Mouse (Mus musculus): ENCODE measurements around the gene 1700023F06Rik. TPM values are rescaled to one million over a fixed set of nuclear protein-coding genes. Genes with fewer than 3 reads are reported as not detected.
A peak's percentile ranks its signal among the peaks of the same experiment; 100 is the strongest.

1700023F06Rik gene
- 0.56 and 0.93 TPM in 2 replicates for polyA plus RNA-seq (2015; fragmentation: Nextera tagmentation; extraction: Ambion mirVana)

DNA sequence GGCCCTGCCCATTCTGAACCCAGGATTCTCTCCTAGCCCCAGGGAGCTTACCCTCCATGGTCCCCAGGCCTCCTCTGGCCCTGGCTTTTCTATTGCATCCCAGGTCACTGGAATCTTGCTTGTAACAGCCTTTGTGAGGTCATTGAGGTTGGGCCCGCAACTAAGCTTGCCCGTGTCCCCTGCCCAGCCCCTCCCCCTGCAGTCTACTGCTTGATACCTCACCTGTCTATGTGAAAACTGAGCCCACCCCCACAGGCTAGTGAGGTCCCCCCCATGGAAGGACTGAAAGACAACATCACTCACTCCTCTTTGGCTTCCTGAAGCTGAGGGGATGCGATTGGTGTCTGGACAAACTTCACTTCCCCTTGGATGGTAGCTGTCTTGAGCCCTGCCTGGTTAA, at the start of gene 1700023F06Rik:
Gene 1700023F06Rik (minus strand): TSS at position 101 of the 400 bp plus-strand sequence.
- no peak for DNase-seq (ENCODE audit: low spot score)

DNA sequence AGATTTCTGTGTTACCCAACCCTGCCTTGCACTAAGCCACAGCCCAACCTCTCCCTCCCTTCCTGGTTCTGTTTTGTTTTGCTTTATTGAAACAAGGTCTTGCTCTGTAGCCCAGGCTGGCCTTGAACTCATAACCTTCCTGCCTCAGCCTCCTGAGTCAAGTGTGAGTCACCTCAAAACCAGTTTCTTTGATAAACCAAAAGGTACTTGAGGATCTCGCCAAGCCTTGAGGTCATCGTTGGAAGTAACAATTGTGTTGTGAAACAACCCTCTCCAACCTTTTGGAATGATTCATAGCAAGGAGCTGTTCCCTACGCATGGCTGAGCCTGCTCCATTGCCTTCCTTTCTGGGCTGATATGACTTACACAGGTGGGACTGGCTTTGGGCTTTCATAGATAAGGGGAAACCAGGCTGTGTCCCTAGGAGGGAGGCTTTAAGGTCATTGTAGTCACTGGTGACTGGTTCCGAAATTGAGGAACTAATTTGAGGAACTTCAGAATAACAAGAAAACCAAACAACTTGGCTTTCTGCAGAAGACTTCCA, 49.7 kb upstream of the 1700023F06Rik start:
- no peak for DNase-seq (ENCODE audit: low spot score)

DNA sequence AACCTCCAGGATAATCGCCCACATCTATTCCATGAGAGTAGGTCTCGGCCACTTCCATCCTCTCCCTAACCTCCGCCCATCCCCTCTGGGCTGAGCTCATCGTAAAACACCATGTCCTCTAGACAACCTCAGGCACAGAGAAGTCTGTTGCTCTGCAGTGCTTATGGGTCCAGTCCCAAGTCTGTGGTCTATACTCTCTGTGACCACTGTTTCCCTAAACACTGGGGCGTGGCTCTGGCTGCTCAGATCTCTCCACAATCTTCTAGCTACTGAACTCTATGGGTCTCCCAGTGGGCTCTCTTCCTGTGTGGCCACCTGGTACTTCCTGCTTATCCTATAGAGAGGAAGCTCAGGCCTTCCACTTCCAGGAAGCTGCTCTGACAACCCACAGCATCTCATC, 45.2 kb upstream of the 1700023F06Rik start:
- DNase-seq (ENCODE audit: low spot score): peak; percentile 33

DNA sequence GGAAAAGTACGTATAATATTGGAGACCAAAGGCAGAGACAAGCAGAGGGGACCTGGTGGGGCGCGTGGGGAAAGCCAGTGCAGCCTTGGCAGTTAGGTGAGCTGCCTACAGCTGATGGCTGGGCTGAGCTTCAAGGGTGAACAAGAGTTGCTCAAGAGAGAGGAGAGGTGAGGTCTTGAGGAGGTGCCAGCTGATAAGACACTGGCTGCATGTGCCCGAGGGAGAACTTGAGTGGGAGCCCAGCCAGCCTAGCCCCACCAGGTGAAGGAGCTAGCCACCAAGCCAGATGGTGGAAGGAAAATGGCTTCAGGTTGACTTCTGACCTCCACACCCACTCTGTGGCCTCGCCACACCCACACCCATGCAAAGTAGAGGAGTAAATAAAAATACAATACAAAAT, 44.0 kb upstream of the 1700023F06Rik start:
- no peak for DNase-seq (ENCODE audit: low spot score)

DNA sequence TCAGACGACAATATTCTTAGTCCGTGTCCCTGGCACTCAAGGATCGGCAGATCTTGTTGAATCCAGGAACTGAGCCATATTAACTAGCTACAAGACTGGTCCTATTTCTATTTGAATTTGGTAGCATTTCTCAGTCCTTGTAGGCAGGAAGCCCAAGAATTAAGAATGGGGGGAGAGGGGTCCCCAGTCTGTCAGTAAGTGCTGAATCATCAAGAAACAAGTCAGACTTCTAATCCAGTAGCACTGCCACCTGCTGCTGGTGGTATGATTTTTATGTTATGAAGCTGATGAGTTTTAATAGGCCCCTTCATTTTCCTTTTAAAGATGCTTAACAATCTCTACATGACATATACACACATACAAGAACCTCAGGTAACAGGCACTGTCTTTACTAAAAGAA, 42.0 kb upstream of the 1700023F06Rik start:
- no peak for DNase-seq (ENCODE audit: low spot score)

DNA sequence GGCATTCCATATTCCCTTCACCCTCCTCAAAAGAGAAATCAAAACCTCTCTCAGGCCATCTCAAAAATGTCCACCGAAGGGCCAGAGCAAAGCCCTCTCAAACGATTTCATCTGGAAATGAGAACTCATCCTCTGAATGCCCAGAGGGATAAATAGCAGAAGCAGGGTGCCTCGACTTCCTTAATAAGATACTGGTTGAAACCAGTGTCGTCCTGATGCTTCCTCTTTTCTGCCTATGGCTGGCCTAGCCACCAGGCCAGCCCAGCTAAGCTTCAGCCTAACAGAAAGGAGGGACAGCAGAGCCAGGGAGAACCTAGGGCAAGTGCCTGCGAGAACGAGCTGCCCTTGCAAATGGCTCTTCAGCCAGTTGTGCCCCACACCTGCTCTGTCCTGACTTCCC, 41.2 kb upstream of the 1700023F06Rik start:
- DNase-seq (ENCODE audit: low spot score): no peak

DNA sequence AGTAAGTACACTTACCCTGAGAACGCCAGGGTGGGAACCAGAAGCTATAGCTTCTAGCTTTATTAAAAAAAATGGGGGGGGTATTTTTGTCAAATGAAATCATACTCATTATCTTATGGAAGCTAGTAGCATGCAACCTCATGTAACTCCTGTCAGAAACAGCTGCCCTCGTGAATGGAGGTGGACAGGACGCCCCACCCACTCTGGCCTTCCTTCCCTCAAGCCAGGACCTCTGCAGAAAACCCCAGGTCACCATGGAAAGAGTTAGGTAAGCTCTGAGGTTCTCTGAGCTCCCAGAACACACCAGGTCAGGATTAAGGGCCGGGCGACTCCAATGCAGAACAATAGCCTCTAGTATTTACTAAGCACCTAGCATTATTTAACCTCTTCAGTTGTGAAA, 40.5 kb upstream of the 1700023F06Rik start:
- no peak for DNase-seq (ENCODE audit: low spot score)

DNA sequence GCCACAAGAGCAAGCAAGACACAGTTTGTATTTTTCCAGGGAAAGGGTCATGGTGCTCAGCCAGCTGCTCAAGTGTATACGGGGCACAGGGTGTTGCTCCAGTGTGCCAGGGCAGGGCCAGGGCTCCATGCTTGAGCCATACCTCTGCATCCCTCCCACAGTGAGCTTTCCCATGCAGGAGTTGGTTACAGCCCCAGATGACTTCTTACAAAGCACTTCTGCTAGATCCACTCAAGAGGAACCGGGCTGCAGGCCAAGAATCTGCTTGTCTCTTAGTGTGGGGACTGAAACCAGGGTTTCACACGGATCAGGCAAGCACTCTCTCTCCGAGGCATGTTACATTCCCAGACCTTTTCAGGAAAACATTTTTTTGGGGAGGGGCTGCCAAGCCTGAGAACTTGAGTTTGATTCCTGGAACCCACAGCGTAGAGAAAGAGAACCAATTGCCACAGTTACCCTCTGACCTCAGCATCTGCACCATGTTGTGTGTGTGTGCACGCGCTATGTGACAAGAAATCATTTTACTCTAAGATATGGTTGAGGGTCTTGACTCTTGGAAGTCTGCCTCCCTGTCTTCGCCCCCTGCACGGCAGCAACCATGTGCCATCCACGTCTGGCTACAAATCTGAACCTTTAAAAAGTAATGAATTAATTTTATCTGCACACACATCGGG, 39.3 kb upstream of the 1700023F06Rik start:
- DNase-seq (ENCODE audit: low spot score): no peak

DNA sequence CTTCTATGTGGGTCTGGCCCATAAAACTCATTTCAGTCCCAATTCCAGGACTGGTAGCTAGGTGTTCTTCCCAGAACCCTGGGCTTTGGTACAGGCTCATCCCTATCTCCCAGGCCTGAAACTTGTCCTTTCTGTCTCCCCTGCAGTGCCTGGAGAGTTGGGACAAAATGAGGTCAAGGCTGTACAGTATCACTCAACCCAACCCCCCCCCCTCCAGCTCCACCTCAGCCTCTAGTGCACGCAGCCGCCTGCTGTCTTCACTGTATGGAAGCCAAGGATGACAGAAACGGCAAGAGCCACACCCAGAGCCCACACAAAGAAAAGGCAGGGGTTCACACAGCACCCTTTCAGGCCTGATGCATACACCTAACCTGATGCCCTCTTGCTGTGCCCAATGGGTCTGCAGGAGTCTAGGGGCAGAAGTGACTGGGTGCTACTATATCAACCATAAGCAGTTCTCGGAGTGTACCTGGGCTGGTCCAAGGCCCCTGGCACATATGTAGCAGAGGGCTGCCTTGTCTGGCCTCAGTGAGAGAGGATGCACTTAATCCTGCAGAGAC, 38.5 kb upstream of the 1700023F06Rik start:
- DNase-seq (ENCODE audit: low spot score): no peak

DNA sequence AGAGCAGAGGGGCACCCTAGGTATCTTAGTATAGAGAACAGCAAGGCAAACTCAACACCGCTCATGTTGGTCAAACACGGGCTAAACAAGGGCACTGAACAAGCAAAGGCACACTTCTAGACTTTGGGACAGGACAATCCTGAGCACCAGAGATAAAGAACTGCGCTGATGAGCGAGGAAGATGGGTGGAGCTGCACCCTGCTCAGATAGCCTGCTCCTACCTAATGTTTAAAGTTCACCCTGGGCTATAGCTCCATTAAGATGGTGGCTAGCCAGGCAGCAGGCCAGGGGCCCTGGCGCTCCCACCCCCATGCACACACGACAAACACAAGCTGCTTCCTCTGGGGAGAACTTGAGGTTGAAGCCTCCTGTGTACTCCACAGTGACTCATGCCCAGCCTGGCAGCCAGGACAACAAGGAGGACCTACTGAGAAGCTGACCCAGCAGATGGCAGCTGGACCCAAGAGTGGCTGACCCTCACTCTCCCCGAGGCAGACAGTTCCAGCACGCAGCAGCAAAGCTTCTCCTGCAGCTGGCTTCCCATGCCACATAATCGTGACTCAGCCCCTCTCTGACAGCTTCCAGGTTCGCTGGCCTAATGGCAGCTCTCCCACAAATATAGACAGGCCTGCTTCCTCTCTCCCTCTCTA, 37.8 kb upstream of the 1700023F06Rik start:
- no peak for DNase-seq (ENCODE audit: low spot score)

DNA sequence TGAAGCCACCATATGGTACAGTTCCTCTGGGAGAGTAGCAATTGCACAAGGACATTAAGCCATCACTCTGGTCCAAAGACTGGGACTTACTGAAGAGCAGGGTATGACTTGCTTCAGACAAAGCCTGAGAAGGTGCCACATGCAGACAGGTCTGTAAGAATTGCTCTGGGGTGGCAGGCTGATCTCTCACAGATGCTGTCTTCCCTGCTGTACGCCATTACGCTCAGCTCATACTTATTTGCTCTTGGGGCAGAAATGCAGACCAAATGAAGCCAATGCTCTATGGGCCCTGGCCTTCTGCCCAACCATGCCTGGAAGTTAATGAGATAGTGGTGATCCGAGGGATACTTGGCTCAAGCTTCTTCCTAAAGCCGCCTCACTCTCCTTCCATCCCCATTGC, 36.5 kb upstream of the 1700023F06Rik start:
- DNase-seq (ENCODE audit: low spot score): no peak

DNA sequence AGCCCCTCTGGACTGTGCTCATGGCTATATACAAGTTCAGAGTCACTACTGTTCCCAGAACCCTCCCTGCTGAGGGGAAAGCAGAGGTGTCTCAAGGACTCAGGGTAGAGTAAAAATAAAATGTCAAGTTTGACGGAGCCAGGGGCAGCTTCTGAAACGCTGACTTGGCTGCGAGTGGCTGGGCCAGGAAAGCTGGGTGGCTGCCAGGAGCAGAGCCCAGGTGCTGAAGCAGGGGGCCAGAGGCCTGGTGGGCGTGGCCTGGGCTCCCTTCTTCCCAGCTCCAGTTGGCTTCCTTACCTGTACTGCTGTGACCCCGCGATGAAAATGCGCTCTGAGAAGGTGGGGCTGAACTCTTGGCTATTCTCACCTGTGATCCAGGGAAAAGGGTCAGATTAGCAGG, 32.4 kb upstream of the 1700023F06Rik start:
- no peak for DNase-seq (ENCODE audit: low spot score)

DNA sequence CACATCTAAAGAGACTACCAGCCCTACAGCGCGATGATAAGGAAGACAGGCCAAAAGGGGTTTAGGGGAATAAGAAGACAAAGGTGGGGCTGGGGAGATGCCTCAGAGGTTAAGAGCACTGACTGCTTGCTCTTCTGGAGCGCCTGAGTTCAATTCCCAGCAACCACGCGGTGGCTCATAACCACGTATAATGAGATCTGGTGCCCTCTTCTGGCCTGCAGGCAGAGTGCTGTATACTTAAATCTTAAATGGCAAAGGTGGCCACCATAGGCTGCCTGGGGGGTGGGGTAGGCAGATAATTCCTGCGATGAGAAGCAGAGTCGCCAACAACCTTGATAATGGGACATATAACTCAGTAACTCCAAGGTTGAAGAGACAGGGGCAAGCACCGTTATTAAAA, 29.4 kb upstream of the 1700023F06Rik start:
- DNase-seq (ENCODE audit: low spot score): peak; percentile 27

DNA sequence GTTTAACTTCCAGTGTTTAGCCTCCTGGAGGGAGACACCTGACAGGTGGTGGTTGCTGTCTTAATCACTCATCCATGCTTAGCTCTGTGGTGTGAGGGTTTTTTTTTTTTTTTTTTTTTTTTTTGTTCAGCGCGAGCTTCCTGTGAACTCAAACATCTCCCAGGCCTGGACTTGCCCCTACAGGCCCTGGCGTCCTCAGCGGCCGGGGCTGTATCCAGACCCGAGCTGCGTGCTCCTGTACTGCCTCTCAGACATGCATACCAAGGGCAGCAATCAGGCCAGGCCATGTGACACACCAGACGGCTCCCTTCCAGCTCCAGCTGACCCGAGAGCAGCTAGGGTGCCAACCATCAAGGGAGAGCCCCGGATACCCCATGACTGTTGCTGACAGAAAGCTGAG, 28.5 kb upstream of the 1700023F06Rik start:
- DNase-seq (ENCODE audit: low spot score): no peak

DNA sequence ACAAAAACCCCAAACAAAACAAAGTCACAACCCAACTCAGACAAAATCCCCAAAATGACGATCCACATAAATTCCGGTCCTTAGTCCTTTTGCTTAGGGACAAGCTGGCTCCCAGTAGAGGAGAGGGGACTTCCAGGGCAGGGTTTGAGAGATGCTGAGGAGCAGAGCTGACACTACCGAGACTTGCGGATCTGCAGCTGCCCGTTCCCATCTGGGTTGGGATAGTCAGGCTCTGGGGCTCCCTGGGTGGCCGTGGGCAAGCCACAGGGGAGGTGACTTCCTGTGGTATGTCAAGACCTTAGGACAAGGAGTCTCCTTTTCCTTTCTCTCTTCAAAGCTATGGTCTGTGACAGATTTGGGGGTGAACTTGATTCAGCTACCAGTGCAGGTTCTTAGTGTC, 28.1 kb upstream of the 1700023F06Rik start:
- DNase-seq (ENCODE audit: low spot score): no peak

DNA sequence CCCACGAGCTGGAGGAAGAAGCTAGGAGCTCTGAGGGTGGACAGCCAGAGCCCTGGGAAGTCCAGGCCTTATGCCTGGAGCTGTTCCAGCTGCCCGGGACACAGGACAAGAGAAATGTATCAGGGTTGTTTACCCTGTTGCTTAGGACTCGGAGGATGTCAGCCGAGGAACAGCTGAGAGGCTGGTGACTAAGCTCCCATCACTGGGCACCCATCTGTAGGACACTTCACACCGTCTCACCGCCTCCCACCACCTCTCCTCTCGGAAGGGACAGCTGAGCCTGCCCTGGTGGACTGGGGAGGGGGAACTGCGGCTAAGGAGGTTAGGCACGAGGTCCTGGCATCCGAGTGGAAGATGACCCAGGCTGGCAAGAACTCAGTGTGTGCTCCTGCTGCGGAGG, 27.3 kb upstream of the 1700023F06Rik start:
- no peak for DNase-seq (ENCODE audit: low spot score)

DNA sequence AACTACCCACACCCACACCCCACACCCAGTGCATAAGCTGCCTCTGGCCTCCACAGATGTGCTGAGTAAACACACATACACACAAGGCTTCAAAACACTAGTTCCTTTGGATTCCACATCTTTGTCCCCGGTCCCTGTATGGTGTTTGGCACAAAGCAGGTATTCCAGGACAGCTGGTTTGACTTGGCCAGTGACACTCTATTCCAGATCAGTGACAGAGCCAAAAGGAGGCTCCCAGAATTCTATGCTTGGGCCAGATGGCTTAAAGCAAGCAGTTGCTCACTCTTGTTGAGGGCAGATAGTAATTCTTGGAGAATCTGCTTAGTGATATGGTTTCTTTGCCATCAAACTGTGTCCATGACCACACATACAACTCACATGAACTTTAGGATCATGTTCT, 26.1 kb upstream of the 1700023F06Rik start:
- no peak for DNase-seq (ENCODE audit: low spot score)

DNA sequence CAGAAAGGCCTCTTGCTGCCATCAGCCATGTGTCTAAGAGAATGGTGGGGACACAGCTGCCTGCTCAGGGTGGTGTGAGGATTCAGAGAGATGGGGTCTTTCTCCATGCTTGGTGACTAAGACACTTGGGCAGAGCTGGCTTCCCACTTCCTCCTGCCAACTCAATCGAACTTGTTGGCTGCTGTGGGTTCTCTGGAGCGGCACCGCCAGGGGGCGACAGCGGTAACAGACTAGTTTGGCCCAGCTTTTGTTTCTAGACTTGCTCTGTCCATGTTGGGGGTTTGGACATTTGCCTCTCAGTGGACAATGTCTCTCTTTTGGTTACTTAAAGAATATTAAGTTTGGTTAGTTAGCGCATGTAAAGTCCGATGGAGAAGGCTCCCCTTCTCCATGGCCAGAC, 24.6 kb upstream of the 1700023F06Rik start:
- DNase-seq (ENCODE audit: low spot score): peak; percentile 81

DNA sequence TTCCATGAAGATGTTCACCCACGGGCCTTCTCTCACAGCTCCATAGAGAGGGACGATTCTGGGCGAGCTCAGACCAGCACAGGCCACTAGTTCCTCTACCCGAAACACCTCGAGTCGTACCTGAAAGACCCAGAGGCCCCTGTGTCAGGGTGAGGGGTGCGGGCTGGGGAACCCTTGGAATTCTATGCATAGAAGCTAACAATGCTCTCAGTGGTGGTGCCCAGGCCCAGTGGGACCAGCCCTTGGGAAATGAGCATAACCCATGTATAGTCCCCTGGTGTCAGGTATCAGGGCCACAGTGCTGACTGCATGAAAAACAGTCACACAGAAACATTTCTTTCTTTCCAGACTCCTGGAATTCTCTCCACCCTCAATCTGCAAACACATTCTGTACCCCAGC, 23.0 kb upstream of the 1700023F06Rik start:
- no peak for DNase-seq (ENCODE audit: low spot score)

DNA sequence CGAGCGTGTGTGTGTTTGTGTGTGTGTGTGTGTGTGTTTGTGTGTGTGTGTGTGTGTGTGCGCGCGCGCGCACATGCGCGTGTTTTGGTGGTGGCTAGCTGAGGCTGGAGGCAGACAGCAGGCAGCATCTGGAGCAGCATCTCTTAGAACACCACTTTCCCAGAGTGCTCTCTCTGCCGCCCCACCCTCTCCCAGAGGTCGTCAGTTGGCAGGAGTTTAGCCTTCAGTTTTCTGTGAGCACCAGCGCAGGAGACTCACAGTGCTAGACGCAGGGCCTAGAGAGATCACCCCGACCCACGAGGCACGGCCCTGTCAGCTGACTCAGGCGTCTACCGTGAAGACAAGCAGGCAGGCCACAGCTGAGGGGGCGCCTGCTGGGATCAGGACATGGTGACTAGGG, 22.3 kb upstream of the 1700023F06Rik start:
- no peak for DNase-seq (ENCODE audit: low spot score)

DNA sequence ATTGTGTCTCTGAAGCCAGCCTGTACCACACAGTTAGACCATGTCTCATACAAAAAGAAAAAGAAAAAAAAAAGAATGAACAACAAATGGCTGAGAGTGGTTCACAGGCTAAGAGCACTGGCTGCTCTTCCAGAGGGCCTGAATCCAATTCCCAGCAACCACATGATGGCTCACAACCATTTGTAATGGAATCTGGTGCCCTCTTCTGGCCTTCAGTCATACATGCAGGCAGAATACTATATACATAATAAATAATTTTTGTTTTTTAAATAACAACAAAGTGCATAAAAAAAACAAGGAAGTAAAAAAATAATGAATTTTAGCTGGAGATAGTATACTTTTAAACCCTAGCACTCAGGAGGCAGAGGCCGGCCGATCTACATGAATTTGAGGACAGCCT, 21.2 kb upstream of the 1700023F06Rik start:
- DNase-seq (ENCODE audit: low spot score): no peak

DNA sequence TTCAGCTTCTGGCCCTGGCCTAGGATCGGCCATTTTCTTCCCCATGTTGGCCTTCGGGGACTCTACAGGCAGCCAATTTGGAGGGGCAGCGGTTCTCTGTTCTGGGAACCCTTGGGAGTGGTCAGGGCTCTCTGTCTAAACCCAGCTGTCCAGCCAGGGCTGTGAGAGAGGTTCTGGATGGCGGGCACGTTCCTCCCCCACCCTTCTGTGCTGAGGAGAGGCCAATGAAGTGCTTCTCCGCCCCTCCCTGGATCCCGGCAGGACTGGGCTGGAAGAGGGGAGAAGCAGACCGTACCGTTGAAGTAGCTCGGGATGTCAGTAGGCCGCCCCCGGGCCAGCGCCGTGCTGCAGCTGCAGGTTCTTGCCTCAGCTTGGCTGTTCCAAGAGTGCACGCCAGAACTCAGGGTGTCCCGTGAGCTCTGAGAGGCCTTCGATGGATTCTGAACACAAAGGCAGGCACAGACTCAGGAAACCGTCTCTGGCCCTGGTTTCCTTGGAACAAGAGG, 15.6 kb upstream of the 1700023F06Rik start:
- DNase-seq (ENCODE audit: low spot score): no peak
